Mouse (Mus musculus) small intestine, adult 2 months (tissue): ENCODE results near the gene Morn4. TPM values are rescaled to one million over a fixed set of nuclear protein-coding genes. Genes with fewer than 3 reads are reported as not detected.

ENCODE experiments used
- H3K27ac ChIP-seq: fragments of 200-500 bp; 2 replicates; pipeline ENCODE4 v1.5.1; 2012; ENCODE audit warnings: low read depth, low read length, control low read depth, inconsistent platforms; ENCODE audit not compliant: insufficient read depth
- H3K27me3 ChIP-seq: fragments of 200-500 bp; 2 replicates; pipeline ENCODE4 v1.6.1; 2012; ENCODE audit warnings: mild to moderate bottlenecking, moderate library complexity, low read length, inconsistent platforms; ENCODE audit not compliant: control insufficient read depth, insufficient read depth
- H3K36me3 ChIP-seq: fragments of 200-500 bp; 2 replicates; pipeline ENCODE4 v1.6.1; 2012; ENCODE audit warnings: mild to moderate bottlenecking, low read length, control low read depth, inconsistent platforms; ENCODE audit not compliant: control insufficient read depth, insufficient read depth
- H3K4me1 ChIP-seq: fragments of 200-500 bp; 2 replicates; pipeline ENCODE4 v1.6.1; 2012; ENCODE audit warnings: low read length, inconsistent platforms, mixed read lengths; ENCODE audit not compliant: control insufficient read depth, insufficient read depth, insufficient read length
- H3K4me3 ChIP-seq: fragments of 200-500 bp; 2 replicates; pipeline ENCODE4 v1.5.1; 2012; ENCODE audit warnings: low read depth, mild to moderate bottlenecking, control low read depth, inconsistent platforms, low read length, moderate library complexity
- CTCF ChIP-seq: fragments of 200-500 bp; IDR thresholded peaks from 2 replicates; pipeline ENCODE4 v1.5.1; 2012; ENCODE audit warnings: low read depth, mild to moderate bottlenecking, control low read depth, inconsistent platforms, low read length, moderate library complexity, mixed read lengths; ENCODE audit not compliant: insufficient replicate concordance, insufficient read length; ENCODE audit errors: extremely low read depth
- POLR2A ChIP-seq: fragments of 200-500 bp; IDR thresholded peaks from 2 replicates; pipeline ENCODE4 v1.6.1; 2012; ENCODE audit warnings: low read depth, mild to moderate bottlenecking, control low read depth, inconsistent platforms, low read length, moderate library complexity
- WGBS: fragments of 180-500 bp; shearing (Covaris S2); methylation state at CpG from one replicate; pipeline ENCODE4 v1.1.7; 2018; 5-methylcytosine and 5-hydroxymethylcytosine counted together
- polyA plus RNA-seq: library from polyadenylated mRNA; depleted of rRNA; stranded (reverse); fragments of >200 nt; gene quantifications from 2 replicates; pipeline ENCODE4 v1.2.3, GENCODE M21; 2012

Morn4 gene
- polyA plus RNA-seq, 1 experiment = 1.4 TPM

DNA sequence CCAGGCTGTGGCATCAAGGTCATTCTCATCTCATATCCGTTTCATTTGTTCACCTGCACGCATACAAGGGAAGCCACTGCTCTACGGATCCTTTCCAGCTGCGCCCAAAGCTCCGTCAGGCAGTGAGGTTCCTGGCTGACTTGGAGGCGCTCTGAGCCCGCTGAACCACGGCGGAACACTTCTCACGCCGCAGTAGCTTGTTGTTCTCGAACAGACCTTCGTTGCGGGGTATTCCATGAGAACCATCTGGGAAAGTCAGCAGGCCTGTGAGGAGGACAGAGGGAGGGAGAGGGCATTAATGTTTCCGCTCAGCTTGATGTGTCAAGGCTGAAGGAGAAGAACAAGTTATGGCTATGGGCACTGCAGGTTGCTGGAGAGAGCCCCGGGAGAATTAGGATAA lies 10.2 kb downstream of the Morn4 start:
- H3K27ac ChIP-seq = no peak overlapping the region
- TF ChIP-seq CTCF = no peak
- TF ChIP-seq POLR2A = no peak
- 93% methylated on average over 16 of the region's 16 CpGs for WGBS

DNA sequence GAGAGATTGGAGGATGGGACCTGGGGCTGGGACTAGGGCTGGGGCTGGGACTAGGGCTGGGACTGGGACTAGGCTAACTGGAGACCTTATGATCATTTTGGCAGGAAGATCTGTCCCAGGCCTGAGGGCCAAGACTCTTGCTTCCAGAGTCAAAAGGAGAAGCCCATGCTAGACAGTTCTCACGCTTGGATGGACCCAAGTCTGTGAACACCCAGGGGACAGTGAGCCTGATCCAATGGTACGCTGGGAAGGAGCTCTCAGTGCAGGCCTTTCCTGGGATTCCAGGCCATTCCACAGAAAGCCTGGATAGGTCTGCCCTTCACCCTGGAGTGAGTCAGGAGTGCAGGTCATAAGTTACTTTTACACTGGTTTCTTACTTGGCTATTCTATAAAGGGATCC lies 11.1 kb downstream of the Morn4 start:
- H3K27ac ChIP-seq = no peak overlapping the region
- H3K4me1 ChIP-seq = peaks cover 7% of the 10 kb centered on the region; the same call in 1 of the 2 replicates
- no peak overlapping the region for H3K4me3 ChIP-seq
- H3K36me3 ChIP-seq = no peaks in the 10 kb centered on the region
- TF ChIP-seq POLR2A = no peak
- no peak for TF ChIP-seq CTCF
- WGBS = 85% methylated on average over 2 of the region's 2 CpGs
- no peaks in the 10 kb centered on the region for H3K27me3 ChIP-seq

More for the DNA sequence above, 10.2 kb downstream of the Morn4 start:
- H3K36me3 ChIP-seq = no peaks in the 10 kb centered on the region
- H3K4me3 ChIP-seq = no peak overlapping the region
- no peaks in the 10 kb centered on the region for H3K27me3 ChIP-seq
- peaks cover 7% of the 10 kb centered on the region; the same call in 1 of the 2 replicates for H3K4me1 ChIP-seq

DNA sequence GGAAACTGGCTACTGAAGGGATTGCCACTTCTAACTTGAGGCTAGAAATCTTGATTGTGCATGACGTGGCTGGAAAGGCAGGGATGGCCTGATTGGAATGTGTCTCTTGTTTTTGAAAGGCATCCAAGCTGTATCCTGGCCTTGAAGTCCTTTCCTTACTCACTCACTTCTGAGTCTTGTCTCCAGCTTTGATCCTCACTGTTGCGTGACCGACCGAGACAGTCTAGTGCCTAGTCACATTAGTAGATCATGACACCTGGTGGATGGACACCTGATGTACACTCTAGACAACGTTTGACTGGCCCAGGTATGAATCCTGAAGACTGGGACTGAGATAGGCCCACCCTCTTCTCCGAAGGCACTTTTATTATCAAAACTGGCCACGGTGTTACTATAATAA lies 13.4 kb downstream of the Morn4 start:
- no peak overlapping the region for H3K4me3 ChIP-seq
- TF ChIP-seq CTCF (no peak), POLR2A (no peak)
- H3K4me1 ChIP-seq = peaks cover 8% of the 10 kb centered on the region; the same call in 1 of the 2 replicates
- WGBS = 33% methylated on average over 7 of the region's 7 CpGs
- no peaks in the 10 kb centered on the region for H3K36me3 ChIP-seq
- no peaks in the 10 kb centered on the region for H3K27me3 ChIP-seq
- peak overlapping the region; percentile 81; the same call in 1 of the 2 replicates for H3K27ac ChIP-seq

DNA sequence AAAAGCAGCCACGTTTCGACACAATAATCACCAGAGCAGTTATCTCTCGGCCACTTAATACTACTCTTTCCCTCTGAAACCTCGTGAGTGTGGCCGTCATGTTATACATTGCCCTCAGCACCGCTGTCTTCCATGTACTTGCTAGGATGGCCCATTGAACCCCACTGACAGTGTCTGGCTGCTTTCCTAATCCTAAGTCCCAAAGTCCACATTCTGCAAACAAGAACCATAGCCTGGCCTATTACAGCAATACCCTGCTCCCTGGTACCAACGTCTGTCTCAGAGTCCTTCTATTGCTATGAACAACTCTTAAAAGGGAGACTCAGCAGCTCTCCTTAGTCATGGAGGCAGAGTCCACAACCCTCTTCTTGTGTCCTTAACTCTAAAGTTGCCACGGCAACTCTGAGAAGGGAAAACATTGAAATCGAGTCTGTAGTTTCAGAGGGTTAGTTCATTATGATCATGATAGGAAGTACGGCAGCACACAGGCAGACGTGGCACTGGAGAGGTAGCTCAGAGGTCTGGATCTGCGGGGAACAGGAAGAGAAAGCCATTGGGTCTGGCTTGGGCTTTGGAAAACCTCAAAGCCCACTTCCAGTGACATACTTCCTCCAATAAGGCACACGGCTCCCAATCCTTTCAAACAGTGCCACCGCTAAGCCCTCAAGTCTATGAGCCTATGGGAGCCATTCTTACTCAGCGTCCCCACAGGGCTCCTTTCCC lies 14.1 kb downstream of the Morn4 start:
- no peaks in the 10 kb centered on the region for H3K36me3 ChIP-seq
- H3K4me1 ChIP-seq = peaks cover 8% of the 10 kb centered on the region; the same call in 1 of the 2 replicates
- no peaks in the 10 kb centered on the region for H3K27me3 ChIP-seq
- 31% methylated on average over 15 of the region's 15 CpGs for WGBS
- TF ChIP-seq POLR2A (no peak), CTCF (no peak)
- peak overlapping the region; percentile 81 for H3K27ac ChIP-seq
- no peak overlapping the region for H3K4me3 ChIP-seq

DNA sequence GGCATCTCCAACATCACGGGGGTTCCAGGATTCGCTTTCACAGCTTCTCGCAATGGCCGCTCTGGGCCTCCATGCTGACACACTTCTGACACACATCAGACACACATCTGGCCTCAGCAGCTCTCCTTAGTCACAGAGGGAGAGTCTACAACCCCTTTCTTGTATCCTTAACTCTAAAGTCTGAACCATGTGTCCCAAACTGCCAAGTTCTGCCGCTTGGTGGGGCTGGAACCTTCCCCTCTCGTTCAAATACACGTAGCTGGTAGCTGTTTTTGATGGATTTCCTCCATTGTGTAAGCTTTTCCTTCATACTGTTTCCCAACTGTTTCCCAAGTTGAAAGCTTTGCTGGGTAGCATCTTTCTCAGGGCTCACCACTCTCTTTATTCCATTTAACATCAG lies 14.9 kb downstream of the Morn4 start:
- Histone ChIP-seq H3K4me1 (peaks cover 8% of the 10 kb centered on the region; the same call in 1 of the 2 replicates), H3K27ac (no peak overlapping the region), H3K4me3 (no peak overlapping the region), H3K36me3 (no peaks in the 10 kb centered on the region), H3K27me3 (no peaks in the 10 kb centered on the region)
- 86% methylated on average over 7 of the region's 7 CpGs for WGBS
- no peak for TF ChIP-seq POLR2A
- no peak for TF ChIP-seq CTCF

DNA sequence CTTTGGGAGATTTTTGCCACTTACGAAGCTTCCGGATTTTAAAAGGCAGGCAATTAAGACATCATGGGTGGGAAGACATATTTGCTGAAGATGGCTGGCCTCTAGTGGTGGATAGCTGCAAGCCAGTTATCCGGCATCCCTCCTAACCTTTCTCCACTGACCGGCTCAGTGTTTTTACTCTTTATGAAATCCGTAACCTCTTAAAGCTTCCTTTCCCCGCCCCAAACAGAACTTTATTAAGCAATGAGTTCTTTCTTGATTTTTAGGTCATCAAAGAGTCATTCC lies 17.0 kb downstream of the Morn4 start:
- H3K27ac ChIP-seq = no peak overlapping the region
- peaks cover 8% of the 10 kb centered on the region; the same call in 1 of the 2 replicates for H3K4me1 ChIP-seq
- no peaks in the 10 kb centered on the region for H3K27me3 ChIP-seq
- H3K4me3 ChIP-seq = no peak overlapping the region
- no peak for TF ChIP-seq CTCF
- no peak for TF ChIP-seq POLR2A
- H3K36me3 ChIP-seq = no peaks in the 10 kb centered on the region
- WGBS = 65% methylated on average over 6 of the region's 6 CpGs

DNA sequence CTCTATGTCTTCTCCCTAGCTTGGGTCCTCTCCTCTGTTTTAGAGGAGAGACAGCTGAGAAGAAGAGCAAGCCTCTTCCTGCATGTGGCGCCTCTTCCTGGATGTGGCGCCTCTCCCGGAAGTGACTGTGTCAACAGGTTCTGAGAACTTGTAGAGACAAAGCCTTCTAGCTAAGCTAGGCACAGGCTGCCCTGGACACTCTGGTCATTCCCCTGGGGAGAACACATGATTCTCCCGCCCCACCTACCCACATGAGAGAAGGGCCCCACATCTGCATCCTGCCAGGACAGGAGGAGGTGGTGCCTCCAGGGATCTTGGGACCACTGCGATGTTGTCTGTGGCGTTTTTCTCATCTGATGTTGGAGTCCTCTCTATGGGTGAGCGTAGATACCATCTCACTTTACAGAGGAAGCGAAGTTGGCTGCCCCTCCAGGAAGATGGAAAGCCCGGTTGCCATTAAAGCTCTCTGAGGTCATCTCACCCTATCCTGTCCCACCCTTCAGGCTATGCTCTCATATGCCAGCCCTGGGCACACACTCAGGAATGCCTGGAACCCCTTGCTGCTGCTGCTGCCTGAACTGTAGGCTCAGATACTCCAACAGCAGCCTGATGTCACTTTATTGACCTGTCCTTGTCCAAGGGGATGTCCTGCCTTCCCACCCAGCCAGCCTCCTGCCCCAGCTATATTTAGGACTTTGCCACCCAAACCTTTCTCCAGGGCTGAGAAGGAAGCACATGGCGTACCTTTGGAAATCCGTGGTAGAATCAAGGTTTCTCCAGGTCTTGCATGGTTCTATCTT lies 17.5 kb downstream of the Morn4 start:
- TF ChIP-seq POLR2A (no peak), CTCF (no peak)
- no peaks in the 10 kb centered on the region for H3K27me3 ChIP-seq
- H3K27ac ChIP-seq = no peak overlapping the region
- H3K36me3 ChIP-seq = no peaks in the 10 kb centered on the region
- peaks cover 8% of the 10 kb centered on the region; the same call in 1 of the 2 replicates for H3K4me1 ChIP-seq
- WGBS = 82% methylated on average over 11 of the region's 11 CpGs
- H3K4me3 ChIP-seq = no peak overlapping the region
